Mouse (Mus musculus): ENCODE data around the gene Pdcd1lg2. TPM values are rescaled to one million over a fixed set of nuclear protein-coding genes. Genes with fewer than 3 reads are reported as not detected.

Pdcd1lg2 gene
- polyA plus RNA-seq, 1 experiment: not detected

GRCm38 (mm10) chr19:29385822-29386221 is 24.9 kb upstream of the Pdcd1lg2 start:
- Histone ChIP-seq H3K4me1 (ENCODE audit: control insufficient read depth, insufficient read depth, low read length) (no peaks in the 10 kb centered on the region), H3K4me3 (replicated peaks; ENCODE audit: insufficient read depth, low read depth, low read length) (no peak overlapping the region), H3K27me3 (ENCODE audit: control insufficient read depth, insufficient read depth, low read length) (no peaks in the 10 kb centered on the region), H3K27ac (ENCODE audit: insufficient read depth, low read length) (no peak overlapping the region)
- 88% methylated on average over 4 of the region's 4 CpGs for WGBS
- DNase-seq: no peak
- no peak for TF ChIP-seq POLR2A (IDR thresholded peaks at IDR 0.05; ENCODE audit: borderline replicate concordance, insufficient read depth, low read length)
- TF ChIP-seq CTCF (IDR thresholded peaks at IDR 0.05; ENCODE audit: borderline replicate concordance, insufficient read depth, low read depth, low read length): no peak

- TF ChIP-seq POLR2A (IDR thresholded peaks at IDR 0.05; ENCODE audit: borderline replicate concordance, insufficient read depth, low read length): no peak
- TF ChIP-seq CTCF (IDR thresholded peaks at IDR 0.05; ENCODE audit: borderline replicate concordance, insufficient read depth, low read depth, low read length): no peak
Measured at GRCm38 (mm10) chr19:29388818-29389217, 21.9 kb upstream of the Pdcd1lg2 start.

GRCm38 (mm10) chr19:29390483-29390882 is 20.2 kb upstream of the Pdcd1lg2 start:
- 66% methylated on average over 5 of the region's 5 CpGs for WGBS
- no peaks in the 10 kb centered on the region for H3K4me1 ChIP-seq (ENCODE audit: control insufficient read depth, insufficient read depth, low read length)
- no peak for DNase-seq
- no peak overlapping the region for H3K27ac ChIP-seq (ENCODE audit: insufficient read depth, low read length)
- no peaks in the 10 kb centered on the region for H3K27me3 ChIP-seq (ENCODE audit: control insufficient read depth, insufficient read depth, low read length)
- no peak for TF ChIP-seq POLR2A (IDR thresholded peaks at IDR 0.05; ENCODE audit: borderline replicate concordance, insufficient read depth, low read length)
- TF ChIP-seq CTCF (IDR thresholded peaks at IDR 0.05; ENCODE audit: borderline replicate concordance, insufficient read depth, low read depth, low read length): no peak
- no peak overlapping the region for H3K4me3 ChIP-seq (replicated peaks; ENCODE audit: insufficient read depth, low read depth, low read length)

More at GRCm38 (mm10) chr19:29388818-29389217, 21.9 kb upstream of the Pdcd1lg2 start:
- H3K4me3 ChIP-seq (replicated peaks; ENCODE audit: insufficient read depth, low read depth, low read length): no peak overlapping the region
- no peaks in the 10 kb centered on the region for H3K4me1 ChIP-seq (ENCODE audit: control insufficient read depth, insufficient read depth, low read length)
- 98% methylated on average over 1 of the region's 1 CpGs for WGBS
- no peaks in the 10 kb centered on the region for H3K27me3 ChIP-seq (ENCODE audit: control insufficient read depth, insufficient read depth, low read length)
- DNase-seq: no peak
- H3K27ac ChIP-seq (ENCODE audit: insufficient read depth, low read length): no peak overlapping the region

- Histone ChIP-seq H3K4me1 (ENCODE audit: control insufficient read depth, insufficient read depth, low read length) (no peaks in the 10 kb centered on the region), H3K27ac (ENCODE audit: insufficient read depth, low read length) (no peak overlapping the region), H3K4me3 (replicated peaks; ENCODE audit: insufficient read depth, low read depth, low read length) (no peak overlapping the region), H3K27me3 (ENCODE audit: control insufficient read depth, insufficient read depth, low read length) (no peaks in the 10 kb centered on the region)
- TF ChIP-seq POLR2A (IDR thresholded peaks at IDR 0.05; ENCODE audit: borderline replicate concordance, insufficient read depth, low read length) (no peak), CTCF (IDR thresholded peaks at IDR 0.05; ENCODE audit: borderline replicate concordance, insufficient read depth, low read depth, low read length) (no peak)
- DNase-seq: no peak
- WGBS: 68% methylated on average over 4 of the region's 4 CpGs
Measured at GRCm38 (mm10) chr19:29391279-29391678, 19.4 kb upstream of the Pdcd1lg2 start.

DNA sequence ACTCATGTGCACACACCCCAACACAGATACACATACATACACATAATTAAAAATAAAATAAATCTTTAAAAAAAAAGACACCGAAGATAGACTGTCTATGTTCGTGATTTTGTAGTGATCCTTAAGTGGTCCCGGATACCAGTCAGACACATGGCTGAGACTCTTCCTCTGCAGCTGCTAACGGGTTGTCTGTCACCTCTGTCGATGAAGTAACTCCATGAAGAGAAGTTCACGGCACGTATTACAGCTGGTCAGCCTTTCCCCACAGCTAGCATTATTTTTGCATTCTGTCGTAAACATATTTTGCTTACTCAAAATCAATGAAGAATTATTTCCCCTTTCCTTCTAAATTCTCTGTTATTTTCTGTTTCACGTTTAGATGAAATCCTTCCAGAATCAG is 17.4 kb upstream of the Pdcd1lg2 start:
- WGBS: 95% methylated on average over 9 of the region's 9 CpGs
- no peaks in the 10 kb centered on the region for H3K27me3 ChIP-seq (ENCODE audit: control insufficient read depth, insufficient read depth, low read length)

GRCm38 (mm10) chr19:29394721-29395120 is 16.0 kb upstream of the Pdcd1lg2 start:
- TF ChIP-seq CTCF (IDR thresholded peaks at IDR 0.05; ENCODE audit: borderline replicate concordance, insufficient read depth, low read depth, low read length) (no peak), POLR2A (IDR thresholded peaks at IDR 0.05; ENCODE audit: borderline replicate concordance, insufficient read depth, low read length) (no peak)
- Histone ChIP-seq H3K27me3 (ENCODE audit: control insufficient read depth, insufficient read depth, low read length) (no peaks in the 10 kb centered on the region), H3K4me3 (replicated peaks; ENCODE audit: insufficient read depth, low read depth, low read length) (no peak overlapping the region), H3K27ac (ENCODE audit: insufficient read depth, low read length) (no peak overlapping the region), H3K4me1 (ENCODE audit: control insufficient read depth, insufficient read depth, low read length) (no peaks in the 10 kb centered on the region)
- DNase-seq: no peak
- WGBS: 85% methylated on average over 2 of the region's 2 CpGs

More for the DNA sequence above, 17.4 kb upstream of the Pdcd1lg2 start:
- no peak overlapping the region for H3K27ac ChIP-seq (ENCODE audit: insufficient read depth, low read length)
- H3K4me3 ChIP-seq (replicated peaks; ENCODE audit: insufficient read depth, low read depth, low read length): no peak overlapping the region
- no peak for TF ChIP-seq POLR2A (IDR thresholded peaks at IDR 0.05; ENCODE audit: borderline replicate concordance, insufficient read depth, low read length)
- TF ChIP-seq CTCF (IDR thresholded peaks at IDR 0.05; ENCODE audit: borderline replicate concordance, insufficient read depth, low read depth, low read length): no peak
- no peak for DNase-seq
- H3K4me1 ChIP-seq (ENCODE audit: control insufficient read depth, insufficient read depth, low read length): no peaks in the 10 kb centered on the region

GRCm38 (mm10) chr19:29396353-29396752 is 14.4 kb upstream of the Pdcd1lg2 start:
- H3K4me1 ChIP-seq (ENCODE audit: control insufficient read depth, insufficient read depth, low read length): no peaks in the 10 kb centered on the region
- H3K4me3 ChIP-seq (replicated peaks; ENCODE audit: insufficient read depth, low read depth, low read length): no peak overlapping the region
- no peaks in the 10 kb centered on the region for H3K27me3 ChIP-seq (ENCODE audit: control insufficient read depth, insufficient read depth, low read length)
- no peak for DNase-seq
- no peak overlapping the region for H3K27ac ChIP-seq (ENCODE audit: insufficient read depth, low read length)
- 64% methylated on average over 1 of the region's 1 CpGs for WGBS
- TF ChIP-seq CTCF (IDR thresholded peaks at IDR 0.05; ENCODE audit: borderline replicate concordance, insufficient read depth, low read depth, low read length): no peak
- no peak for TF ChIP-seq POLR2A (IDR thresholded peaks at IDR 0.05; ENCODE audit: borderline replicate concordance, insufficient read depth, low read length)

DNA sequence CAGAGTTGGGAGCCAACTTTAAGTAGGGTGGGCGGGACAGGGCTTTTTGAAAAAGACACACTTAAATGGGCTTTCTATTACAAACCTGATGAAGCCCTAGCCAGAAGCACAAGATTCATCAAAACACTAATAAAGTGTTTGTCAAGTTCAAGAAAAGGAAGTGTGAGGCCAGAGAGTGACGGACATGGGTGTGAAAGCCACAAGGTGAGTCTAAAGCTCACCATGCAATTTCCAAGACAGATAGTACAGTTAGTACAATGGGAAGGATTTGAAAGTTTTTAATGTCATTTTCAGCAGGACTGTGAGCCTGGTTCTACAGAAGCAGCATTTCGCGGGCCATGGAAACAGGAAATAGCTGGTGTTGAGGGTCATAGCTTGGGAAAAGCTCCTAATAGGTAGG is 10.9 kb upstream of the Pdcd1lg2 start:
- TF ChIP-seq POLR2A (IDR thresholded peaks at IDR 0.05; ENCODE audit: borderline replicate concordance, insufficient read depth, low read length) (no peak), CTCF (IDR thresholded peaks at IDR 0.05; ENCODE audit: borderline replicate concordance, insufficient read depth, low read depth, low read length) (no peak)
- Histone ChIP-seq H3K4me3 (replicated peaks; ENCODE audit: insufficient read depth, low read depth, low read length) (no peak overlapping the region), H3K4me1 (ENCODE audit: control insufficient read depth, insufficient read depth, low read length) (no peaks in the 10 kb centered on the region), H3K27ac (ENCODE audit: insufficient read depth, low read length) (no peak overlapping the region), H3K27me3 (ENCODE audit: control insufficient read depth, insufficient read depth, low read length) (no peaks in the 10 kb centered on the region)
- WGBS: 95% methylated on average over 4 of the region's 4 CpGs
- DNase-seq: no peak
